Mouse (Mus musculus) kidney, postnatal 4 days (tissue): Measurements from ENCODE around the gene Dnah17.

Experiments
- DNase-seq, 2 experiments: peaks; one replicate each; pipeline ENCODE4 v3.0.0; 2021; ENCODE audit warnings: mixed read lengths in 2 of 2

Gene Dnah17

DNA sequence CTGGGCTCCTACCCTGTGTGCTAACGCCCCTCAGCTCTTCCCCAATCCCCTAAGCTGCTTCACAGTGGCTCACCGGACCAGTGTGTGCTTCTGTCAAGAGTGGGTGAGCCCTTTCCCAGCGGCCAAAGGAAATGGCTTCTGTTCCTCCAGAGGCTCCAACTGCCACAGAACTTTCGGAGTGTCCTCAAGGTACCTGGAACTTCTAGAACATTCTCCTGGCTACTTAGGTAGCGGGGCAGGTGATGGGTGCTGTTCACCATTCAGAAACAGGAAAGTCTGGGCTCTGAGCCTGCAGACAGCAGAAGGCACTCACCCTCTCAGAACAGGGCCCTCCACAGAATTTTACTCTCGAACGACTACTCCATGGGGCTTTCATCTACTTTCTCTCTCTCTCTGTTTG lies at the start of gene Dnah17:
TSS of gene Dnah17 (minus strand) at position 101 of the 400 bp plus-strand sequence.
- DNase-seq: no peak

GRCm38 (mm10) chr11:118180199-118180598 lies 49.8 kb upstream of the Dnah17 start:
- DNase-seq: no peak

GRCm38 (mm10) chr11:118178236-118178635 lies 47.8 kb upstream of the Dnah17 start:
- DNase-seq: no peak

GRCm38 (mm10) chr11:118174752-118175151 lies 44.3 kb upstream of the Dnah17 start:
- no peak for DNase-seq

- DNase-seq: no peak
Observed at GRCm38 (mm10) chr11:118172768-118173167, 42.3 kb upstream of the Dnah17 start.

DNA sequence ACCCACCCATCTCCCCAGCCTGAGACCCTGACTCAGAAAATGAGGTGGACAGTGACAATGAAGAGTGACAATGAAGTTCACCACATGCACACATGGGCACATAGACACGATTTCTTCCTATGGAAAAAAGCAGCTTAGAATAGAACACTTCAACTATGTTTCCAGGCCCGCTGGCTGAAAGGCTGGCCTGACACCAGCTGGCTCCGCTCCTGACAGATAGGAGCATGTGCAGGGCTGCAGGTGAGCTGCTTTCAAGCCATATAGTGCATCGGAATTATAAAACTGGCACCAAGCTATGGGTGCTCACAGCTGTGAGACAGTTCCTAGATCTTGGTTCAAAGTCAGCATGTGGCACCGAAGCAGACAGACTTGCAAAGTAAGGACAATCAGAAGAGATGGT lies 39.9 kb upstream of the Dnah17 start:
- no peak for DNase-seq

GRCm38 (mm10) chr11:118168714-118169113 lies 38.3 kb upstream of the Dnah17 start:
- no peak for DNase-seq

DNA sequence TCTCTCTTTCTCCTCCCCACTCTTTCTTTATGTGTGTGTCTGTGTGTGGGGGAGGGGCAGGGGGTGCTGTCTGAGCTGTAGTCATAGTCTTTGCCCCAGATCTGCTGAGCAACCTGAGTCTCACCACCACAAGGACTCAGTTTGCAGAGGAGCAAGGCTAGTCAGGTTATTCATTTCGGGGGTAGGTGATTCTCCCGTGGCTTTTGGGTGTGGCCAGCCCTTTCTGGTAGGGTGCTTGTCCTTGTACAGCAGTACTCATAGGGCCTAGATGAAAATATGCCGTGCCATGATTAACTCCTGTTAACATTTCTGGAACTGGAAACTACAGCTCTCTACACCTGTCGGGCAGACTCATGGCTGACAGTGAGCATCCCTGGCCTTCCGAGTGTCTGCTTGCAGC lies 36.2 kb upstream of the Dnah17 start:
- no peak for DNase-seq

GRCm38 (mm10) chr11:118165681-118166080 lies 35.2 kb upstream of the Dnah17 start:
- DNase-seq: peak; percentile 56 to 70

- no peak for DNase-seq
Observed at GRCm38 (mm10) chr11:118164566-118164965, 34.1 kb upstream of the Dnah17 start.

DNA sequence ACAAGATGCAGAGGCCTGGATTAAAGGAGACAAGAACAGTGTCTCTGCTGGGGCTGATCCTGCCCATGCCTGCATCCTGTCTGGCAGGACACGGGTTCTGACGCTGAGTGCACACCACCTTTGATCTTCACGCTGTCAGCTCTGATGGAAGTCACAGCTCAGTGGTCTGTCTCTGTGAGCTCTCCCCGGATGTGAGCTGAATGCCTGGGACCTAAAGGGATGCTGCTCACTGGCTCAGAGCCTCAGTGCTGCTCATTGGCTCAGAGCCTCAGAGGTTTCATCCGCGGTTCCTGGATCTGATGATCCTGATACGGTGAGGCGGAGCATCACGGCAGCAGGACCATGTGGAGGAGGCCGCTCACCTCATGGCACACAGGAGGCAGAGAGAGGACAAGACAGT lies 31.8 kb upstream of the Dnah17 start:
- peak; percentile 45 to 58 for DNase-seq

GRCm38 (mm10) chr11:118161240-118161639 lies 30.8 kb upstream of the Dnah17 start:
- peak; percentile 31 to 37 for DNase-seq

- DNase-seq: peak in 1 of 2 experiments; percentile 15
Observed at GRCm38 (mm10) chr11:118160763-118161162, 30.3 kb upstream of the Dnah17 start.

GRCm38 (mm10) chr11:118158753-118159152 lies 28.3 kb upstream of the Dnah17 start:
- DNase-seq: no peak

- peak in 1 of 2 experiments; percentile 44 for DNase-seq
Observed at GRCm38 (mm10) chr11:118156480-118157060, 26.1 kb upstream of the Dnah17 start.

- DNase-seq: no peak
Observed at GRCm38 (mm10) chr11:118152964-118153363, 22.5 kb upstream of the Dnah17 start.

GRCm38 (mm10) chr11:118151423-118152180 lies 21.2 kb upstream of the Dnah17 start:
- DNase-seq: no peak

- DNase-seq: peak; percentile 59 to 71
Observed at GRCm38 (mm10) chr11:118150115-118150701, 19.8 kb upstream of the Dnah17 start.

DNA sequence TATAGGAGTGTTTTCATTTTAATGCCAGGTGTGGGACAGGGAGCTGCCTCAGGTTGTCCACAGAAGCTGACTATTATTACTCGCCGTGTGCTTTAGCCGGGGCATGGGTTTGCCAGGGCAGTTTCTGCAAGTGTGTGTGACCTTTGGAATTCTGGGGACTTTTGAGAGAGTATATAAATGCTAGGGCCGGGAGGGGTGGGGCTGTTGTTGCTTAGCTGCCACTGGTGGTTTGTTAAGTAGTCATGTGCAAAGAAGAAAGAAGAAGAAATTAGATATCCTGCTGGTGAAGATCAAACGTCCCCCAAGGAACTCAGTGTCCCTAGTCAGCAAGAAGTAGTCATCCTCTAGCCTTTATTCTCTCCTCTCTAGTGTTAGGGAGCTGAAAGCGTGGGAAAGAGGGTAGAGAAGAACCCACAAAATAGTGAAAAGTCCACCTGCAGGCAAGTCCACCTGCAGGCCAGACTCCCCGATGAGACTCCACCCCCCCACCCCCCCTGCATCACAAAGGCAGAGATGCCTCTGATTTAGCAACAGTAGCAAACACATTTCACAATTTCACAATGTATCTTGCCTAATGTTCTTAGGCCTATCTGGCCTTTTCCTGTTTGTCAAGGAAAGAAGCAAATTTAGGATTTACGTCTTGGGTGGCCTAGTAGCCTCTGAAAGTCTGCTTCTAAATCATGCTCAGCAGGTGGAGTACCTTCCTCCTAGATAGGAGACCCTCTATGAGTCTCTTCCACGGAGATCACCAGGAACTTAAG lies 17.6 kb upstream of the Dnah17 start:
- DNase-seq: no peak

DNA sequence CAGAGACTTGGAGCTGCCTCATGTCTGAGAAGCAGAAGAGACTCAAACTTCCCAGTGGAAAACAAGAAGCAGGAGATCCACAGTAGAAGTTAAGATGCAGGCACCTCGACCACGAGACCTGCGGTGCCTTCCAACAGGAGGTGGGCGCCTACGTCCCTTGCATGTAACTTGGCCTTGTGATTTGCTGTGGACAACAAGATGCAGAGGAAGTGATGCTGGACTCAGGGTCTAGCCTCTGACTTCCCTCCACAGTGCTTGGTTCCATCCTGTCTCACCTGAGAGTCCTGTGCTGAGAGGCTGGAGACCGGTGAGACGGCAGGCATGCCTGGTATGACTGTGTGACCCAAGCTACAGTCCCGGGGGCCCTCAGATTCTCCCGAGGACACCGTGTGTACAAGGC lies 16.0 kb upstream of the Dnah17 start:
- no peak for DNase-seq

GRCm38 (mm10) chr11:118145771-118146351 lies 15.4 kb upstream of the Dnah17 start:
- DNase-seq: peak; percentile 51 to 67

GRCm38 (mm10) chr11:118145092-118145491 lies 14.7 kb upstream of the Dnah17 start:
- DNase-seq: no peak

- no peak for DNase-seq
Observed at GRCm38 (mm10) chr11:118143731-118144130, 13.3 kb upstream of the Dnah17 start.
